Mouse (Mus musculus): ENCODE data around the gene Ercc6. TPM values are rescaled to one million over a fixed set of nuclear protein-coding genes. Genes with fewer than 3 reads are reported as not detected.

The Ercc6 gene
- total RNA-seq, 2 experiments from 2014 or later = 16.6 to 24.4 TPM

- DNase-seq (ENCODE audit: low spot score in 2 of 2) = no peak
- intact Hi-C loops (cut with DNase I) = no loop called here
Measured at GRCm38 (mm10) chr14:32624245-32624644, 110.9 kb downstream of the Ercc6 start.

GRCm38 (mm10) chr14:32624811-32625210 is 111.5 kb downstream of the Ercc6 start:
- intact Hi-C loops (cut with DNase I) = no loop called here

GRCm38 (mm10) chr14:32627271-32627670 is 114.0 kb downstream of the Ercc6 start:
- intact Hi-C loops (cut with DNase I) = no loop called here
- no peak for DNase-seq (ENCODE audit: low spot score in 2 of 2)

More at GRCm38 (mm10) chr14:32624811-32625210, 111.5 kb downstream of the Ercc6 start:
- DNase-seq (ENCODE audit: low spot score in 2 of 2) = no peak

GRCm38 (mm10) chr14:32628584-32628983 is 115.3 kb downstream of the Ercc6 start:
- intact Hi-C loops (cut with DNase I) = no loop called here
- no peak for DNase-seq (ENCODE audit: low spot score in 2 of 2)

Other genes with a start within 250 kb of the Ercc6 start
- gene Ogdhl, start 191.5 kb upstream of the Ercc6 start, total RNA-seq (2021) = 100 to 1,000 TPM; 103 to 114 TPM
- gene 1700024G13Rik, start 125.1 kb upstream of the Ercc6 start, total RNA-seq (2021) = not detected
- gene Slc18a3, start 48.7 kb upstream of the Ercc6 start, total RNA-seq (2021) = 1 to 10 TPM; 1.1 to 1.8 TPM
- 1 to 10 TPM in 1 of 2 experiments, under 1 TPM in 1; 0.81 to 2.3 TPM for gene Chat, start 47.5 kb upstream of the Ercc6 start, total RNA-seq (2021)
- not detected for gene Prrxl1, start 85.9 kb downstream of the Ercc6 start, total RNA-seq (2021)
- under 1 TPM; 0.11 to 0.35 TPM for gene 3425401B19Rik, start 171.8 kb downstream of the Ercc6 start, total RNA-seq (2021)

Data from left cerebral cortex, postnatal 36 days (tissue).